Mouse (Mus musculus) stomach, embryonic 14.5 days (tissue): ENCODE results near the gene Nlgn3. TPM values are rescaled to one million over a fixed set of nuclear protein-coding genes. Genes with fewer than 3 reads are reported as not detected.
"Not testable (repeated sequence)": the region's sequence is repeated elsewhere in the genome, so short reads cannot be mapped to it uniquely, and the experiment has no call there.

Experiments used
- ATAC-seq: fragments of 200-750 bp; cut with Nextera tagmentation; 2 replicates; pipeline ENCODE4 v1.8.0; 2017; ENCODE audit warnings: low read depth, moderate TSS enrichment; ENCODE audit not compliant: insufficient number of reproducible peaks, insufficient read depth, low FRiP score
- H3K27ac ChIP-seq: fragments of 300-500 bp; sonication (generic); 2 replicates; pipeline ENCODE4 v1.5.1; 2014; ENCODE audit warnings: mild to moderate bottlenecking, low read length, moderate library complexity, mixed read lengths
- H3K27me3 ChIP-seq: fragments of 300-500 bp; sonication (generic); 2 replicates; pipeline ENCODE4 v1.6.1; 2014; ENCODE audit warnings: low read length, control low read depth, mixed read lengths; ENCODE audit not compliant: control insufficient read depth, insufficient read depth
- H3K36me3 ChIP-seq: fragments of 300-500 bp; sonication (generic); 2 replicates; pipeline ENCODE4 v1.6.1; 2014; ENCODE audit warnings: mild to moderate bottlenecking, control low read depth, low read length, moderate library complexity, mixed read lengths; ENCODE audit not compliant: control insufficient read depth, insufficient read depth
- H3K4me1 ChIP-seq: fragments of 300-500 bp; sonication (generic); 2 replicates; pipeline ENCODE4 v1.6.1; 2014; ENCODE audit warnings: low read length, control low read depth, mixed read lengths; ENCODE audit not compliant: control insufficient read depth, insufficient read depth
- H3K4me2 ChIP-seq: fragments of 300-500 bp; sonication (generic); replicated peaks from 2 replicates; pipeline ENCODE4 v1.6.1; 2014; ENCODE audit warnings: low read depth, low read length, control low read depth
- H3K4me3 ChIP-seq: fragments of 300-500 bp; sonication (generic); 2 replicates; pipeline ENCODE4 v1.5.1; 2014; ENCODE audit warnings: low read depth, low read length, control low read depth
- H3K9ac ChIP-seq: fragments of 300-500 bp; sonication (generic); replicated peaks from 2 replicates; pipeline ENCODE4 v1.6.1; 2014; ENCODE audit warnings: low read depth, mild to moderate bottlenecking, control low read depth, low read length, moderate library complexity, mixed read lengths
- H3K9me3 ChIP-seq: fragments of 300-500 bp; sonication (generic); 2 replicates; pipeline ENCODE4 v1.6.1; 2016; ENCODE audit warnings: low read depth, low read length, control low read depth; ENCODE audit not compliant: control insufficient read depth
- WGBS: fragments of 180-500 bp; shearing (Covaris S2); extraction: QIAGEN DNeasy Blood & Tissue Kit; methylation state at CpG from one replicate; pipeline ENCODE4 v1.1.7; 2014; 5-methylcytosine and 5-hydroxymethylcytosine counted together
- polyA plus RNA-seq: library from polyadenylated mRNA; unstranded; fragments of >200 nt; fragmentation: Nextera tagmentation; extraction: Ambion mirVana; gene quantifications from 2 replicates; pipeline ENCODE4 v1.2.1, GENCODE M21; 2014

The Nlgn3 gene
- polyA plus RNA-seq, 1 experiment from 2014 or later: 10.5 TPM

- not testable (repeated sequence) for H3K4me1 ChIP-seq, H3K9me3 ChIP-seq, H3K9ac ChIP-seq, H3K4me2 ChIP-seq, H3K27ac ChIP-seq, H3K4me3 ChIP-seq, H3K27me3 ChIP-seq, H3K36me3 ChIP-seq, ATAC-seq
- WGBS: 70% methylated on average over 2 of the region's 2 CpGs
Observed at GRCm38 (mm10) chrX:101342837-101343236, 43.9 kb downstream of the Nlgn3 start.

GRCm38 (mm10) chrX:101345456-101345855, 46.5 kb downstream of the Nlgn3 start:
- H3K4me2 ChIP-seq: no peak overlapping the region
- 86% methylated on average over 2 of the region's 2 CpGs for WGBS
- no peaks in the 10 kb centered on the region for H3K9me3 ChIP-seq
- no peak overlapping the region for H3K9ac ChIP-seq
- no peaks in the 10 kb centered on the region for H3K4me1 ChIP-seq
- no peaks in the 10 kb centered on the region for H3K36me3 ChIP-seq
- H3K4me3 ChIP-seq: no peak overlapping the region
- ATAC-seq: no peak
- H3K27ac ChIP-seq: no peak overlapping the region
- no peaks in the 10 kb centered on the region for H3K27me3 ChIP-seq

GRCm38 (mm10) chrX:101346475-101346874, 47.5 kb downstream of the Nlgn3 start:
- Histone ChIP-seq H3K27ac (no peak overlapping the region), H3K36me3 (no peaks in the 10 kb centered on the region), H3K27me3 (no peaks in the 10 kb centered on the region), H3K4me3 (no peak overlapping the region), H3K9me3 (no peaks in the 10 kb centered on the region), H3K4me2 (no peak overlapping the region), H3K4me1 (no peaks in the 10 kb centered on the region), H3K9ac (no peak overlapping the region)
- ATAC-seq: no peak
- 56% methylated on average over 4 of the region's 4 CpGs for WGBS

GRCm38 (mm10) chrX:101351188-101351587, 52.2 kb downstream of the Nlgn3 start:
- no peak overlapping the region for H3K4me3 ChIP-seq
- H3K9ac ChIP-seq: no peak overlapping the region
- H3K36me3 ChIP-seq: no peaks in the 10 kb centered on the region
- ATAC-seq: no peak
- WGBS: 51% methylated on average over 4 of the region's 4 CpGs
- no peaks in the 10 kb centered on the region for H3K9me3 ChIP-seq
- no peak overlapping the region for H3K27ac ChIP-seq
- no peaks in the 10 kb centered on the region for H3K4me1 ChIP-seq
- H3K27me3 ChIP-seq: no peaks in the 10 kb centered on the region
- H3K4me2 ChIP-seq: no peak overlapping the region

- 54% methylated on average over 3 of the region's 4 CpGs for WGBS
- not testable (repeated sequence) for H3K27me3 ChIP-seq, ATAC-seq
Observed at GRCm38 (mm10) chrX:101358902-101359301, 59.9 kb downstream of the Nlgn3 start.

GRCm38 (mm10) chrX:101369001-101369400, 70.0 kb downstream of the Nlgn3 start:
- H3K27me3 ChIP-seq: no peaks in the 10 kb centered on the region
- H3K4me1 ChIP-seq: no peaks in the 10 kb centered on the region
- no peak overlapping the region for H3K27ac ChIP-seq
- no peaks in the 10 kb centered on the region for H3K36me3 ChIP-seq
- no peak for ATAC-seq
- H3K4me3 ChIP-seq: no peak overlapping the region
- no peaks in the 10 kb centered on the region for H3K9me3 ChIP-seq
- 55% methylated on average over 7 of the region's 7 CpGs for WGBS
- no peak overlapping the region for H3K4me2 ChIP-seq
- no peak overlapping the region for H3K9ac ChIP-seq

More at GRCm38 (mm10) chrX:101358902-101359301, 59.9 kb downstream of the Nlgn3 start:
- H3K9me3 ChIP-seq, H3K4me1 ChIP-seq, H3K9ac ChIP-seq, H3K27ac ChIP-seq, H3K4me2 ChIP-seq, H3K4me3 ChIP-seq, H3K36me3 ChIP-seq: not testable (repeated sequence)

- ATAC-seq: no peak
- no peaks in the 10 kb centered on the region for H3K36me3 ChIP-seq
- no peaks in the 10 kb centered on the region for H3K9me3 ChIP-seq
- no peaks in the 10 kb centered on the region for H3K27me3 ChIP-seq
- 68% methylated on average over 3 of the region's 3 CpGs for WGBS
- H3K9ac ChIP-seq: no peak overlapping the region
- H3K27ac ChIP-seq: no peak overlapping the region
- H3K4me2 ChIP-seq: no peak overlapping the region
- H3K4me3 ChIP-seq: no peak overlapping the region
- H3K4me1 ChIP-seq: no peaks in the 10 kb centered on the region
Observed at GRCm38 (mm10) chrX:101370573-101370972, 71.6 kb downstream of the Nlgn3 start.

GRCm38 (mm10) chrX:101372946-101373345, 74.0 kb downstream of the Nlgn3 start:
- no peaks in the 10 kb centered on the region for H3K36me3 ChIP-seq
- ATAC-seq: no peak
- no peaks in the 10 kb centered on the region for H3K27me3 ChIP-seq
- no peak overlapping the region for H3K4me2 ChIP-seq
- H3K9ac ChIP-seq: no peak overlapping the region
- no peak overlapping the region for H3K27ac ChIP-seq
- H3K4me1 ChIP-seq: no peaks in the 10 kb centered on the region
- no peaks in the 10 kb centered on the region for H3K9me3 ChIP-seq
- H3K4me3 ChIP-seq: no peak overlapping the region
- WGBS: 74% methylated on average over 5 of the region's 5 CpGs
